Mouse (Mus musculus) right cerebral cortex, postnatal 25 days (tissue): ENCODE results near the gene Cmtm7.

ENCODE experiments used
- DNase-seq: peaks from one replicate; pipeline ENCODE4 v3.0.0; 2022

Gene Cmtm7

GRCm38 (mm10) chr9:114710345-114710744 is 71.3 kb downstream of the Cmtm7 start:
- no peak for DNase-seq

- no peak for DNase-seq
Observed at GRCm38 (mm10) chr9:114707805-114708204, 73.9 kb downstream of the Cmtm7 start.
